Mouse (Mus musculus) B cell, adult 62 days (primary cell): ENCODE data around the gene Iqcf4. TPM values are rescaled to one million over a fixed set of nuclear protein-coding genes. Genes with fewer than 3 reads are reported as not detected.

Source experiments
- total RNA-seq: library from RNA; stranded (reverse); gene quantifications from 4 replicates; pipeline ENCODE4 v1.2.4, GENCODE M21; 2023

Gene Iqcf4
- not detected in 4 replicates for total RNA-seq

DNA sequence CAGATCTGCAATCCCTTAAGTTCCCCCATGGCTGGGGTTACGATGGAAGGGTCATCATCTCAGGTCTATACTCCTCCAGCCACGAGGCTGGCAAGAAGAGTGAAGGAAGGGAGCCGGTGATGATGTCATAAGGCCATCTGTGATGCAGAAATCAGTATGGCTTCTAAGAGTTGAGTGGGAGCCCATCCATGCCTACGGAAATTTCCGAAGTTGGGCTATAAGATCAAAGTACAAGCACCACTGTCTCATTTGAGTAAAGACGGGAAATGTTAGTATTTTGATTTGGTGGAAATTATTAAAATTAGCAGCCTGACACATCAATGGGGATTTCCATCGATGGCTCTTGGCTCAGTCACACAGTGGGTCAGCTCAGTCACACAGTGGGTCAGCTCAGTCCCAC lies at the start of gene Iqcf4:
Gene Iqcf4, minus strand, starts transcription at position 101 of the 400 bp plus-strand sequence.

DNA sequence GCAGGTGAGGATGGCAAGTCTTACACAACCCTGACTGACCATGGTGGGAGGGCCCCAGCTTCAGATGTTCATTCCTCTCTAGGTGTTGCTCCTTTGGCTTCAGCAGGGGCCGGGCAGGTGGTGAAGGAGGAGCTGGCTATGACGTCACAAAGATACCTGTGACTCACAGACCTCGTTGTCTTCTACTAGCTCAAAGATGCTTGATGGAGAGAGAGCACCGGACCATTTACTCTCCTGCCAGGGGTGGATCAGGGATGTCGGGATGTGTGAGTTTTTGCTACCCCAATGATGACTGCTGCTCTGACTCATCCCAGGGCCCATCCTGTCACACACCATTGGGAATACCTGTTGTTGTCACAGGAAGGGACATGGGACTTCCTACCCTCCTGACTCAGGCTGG lies 9.3 kb downstream of the Iqcf4 start, which contains the start of gene Iqcf3:
Gene Iqcf3, minus strand, starts transcription at position 101 of the 400 bp plus-strand sequence.

Other genes starting within 250 kb of the Iqcf4 start
- 27.9 to 31.0 TPM (median 29.5 TPM) in 4 replicates for gene Dusp7, start 202.4 kb downstream of the Iqcf4 start, total RNA-seq
- gene Rpl29, start 141.5 kb downstream of the Iqcf4 start, total RNA-seq: 677 to 786 TPM (median 732 TPM) in 4 replicates
- gene Acy1, start 132.7 kb downstream of the Iqcf4 start, total RNA-seq: 16.8 to 19.5 TPM (median 17.8 TPM) in 4 replicates
- gene Abhd14b, start 123.5 kb downstream of the Iqcf4 start, total RNA-seq: 4.4 to 6.3 TPM (median 5.1 TPM) in 4 replicates
- 7.2 to 9.9 TPM (median 8.4 TPM) in 4 replicates for gene Abhd14a, start 123.3 kb downstream of the Iqcf4 start, total RNA-seq
- 4.8 to 8.3 TPM (median 5.7 TPM) in 4 replicates for gene Pcbp4, start 117.7 kb downstream of the Iqcf4 start, total RNA-seq
- gene Gpr62, start 105.1 kb downstream of the Iqcf4 start, total RNA-seq: 0.30 to 0.66 TPM (median 0.47 TPM) in 3 of 4 replicates, not detected in the other
- 51.1 to 62.7 TPM (median 59.3 TPM) in 4 replicates for gene Rrp9, start 95.0 kb downstream of the Iqcf4 start, total RNA-seq
- 43.4 to 56.2 TPM (median 50.5 TPM) in 4 replicates for gene Parp3, start 94.0 kb downstream of the Iqcf4 start, total RNA-seq
- gene Iqcf1, start 71.0 kb downstream of the Iqcf4 start, total RNA-seq: not detected in 4 replicates
- not detected in 4 replicates for gene Iqcf5, start 56.4 kb downstream of the Iqcf4 start, total RNA-seq
- gene Iqcf3, start 9.4 kb downstream of the Iqcf4 start, total RNA-seq: not detected in 4 replicates
- not detected in 4 replicates for gene Iqcf6, start 55.6 kb upstream of the Iqcf4 start, total RNA-seq
- not detected in 4 replicates for gene Grm2, start 85.1 kb upstream of the Iqcf4 start, total RNA-seq
- 35.4 to 37.0 TPM (median 36.3 TPM) in 4 replicates for gene Tex264, start 114.9 kb upstream of the Iqcf4 start, total RNA-seq
- 32.9 to 38.6 TPM (median 35.5 TPM) in 4 replicates for gene Rad54l2, start 218.2 kb upstream of the Iqcf4 start, total RNA-seq